Mouse (Mus musculus) MEL (cell line): ENCODE data around the gene March4.

Experiments used
- BHLHE40 ChIP-seq: IDR thresholded peaks from 2 replicates; pipeline ENCODE4 v1.6.1; 2012; ENCODE audit warnings: low read depth, mild to moderate bottlenecking, inconsistent platforms, low read length, improper control_type of control experiment, borderline replicate concordance
- CTCF ChIP-seq, 3 experiments: IDR thresholded peaks in 2 of 3; conservative IDR thresholded peaks in 1 of 3; 2 replicates each; pipeline ENCODE4 v1.5.1; 2011 to 2012; ENCODE audit warnings: low read length in 3 of 3, low read depth in 2 of 3, mild to moderate bottlenecking in 2 of 3, improper control_type of control experiment in 1 of 3, inconsistent platforms in 1 of 3, mixed read lengths in 1 of 3, moderate library complexity in 1 of 3; ENCODE audit not compliant: control insufficient read depth in 1 of 3, insufficient read depth in 1 of 3, poor library complexity in 1 of 3, severe bottlenecking in 1 of 3
- E2F4 ChIP-seq: IDR thresholded peaks from 2 replicates; pipeline ENCODE4 v1.6.1; 2011; ENCODE audit warnings: low read depth, low read length, improper control_type of control experiment, borderline replicate concordance
- TCF12 ChIP-seq: IDR thresholded peaks from 2 replicates; pipeline ENCODE4 v1.6.1; 2014; ENCODE audit warnings: low read depth, mild to moderate bottlenecking, inconsistent platforms, low read length, improper control_type of control experiment, moderate library complexity
- USF1 ChIP-seq: IDR thresholded peaks from 2 replicates; pipeline ENCODE4 v1.6.1; 2014; ENCODE audit warnings: low read depth, mild to moderate bottlenecking, inconsistent platforms, low read length, improper control_type of control experiment, moderate library complexity
- ZC3H11A ChIP-seq: IDR thresholded peaks from 2 replicates; pipeline ENCODE4 v1.6.1; 2012; ENCODE audit warnings: low read depth, mild to moderate bottlenecking, inconsistent platforms, low read length, improper control_type of control experiment

DNA sequence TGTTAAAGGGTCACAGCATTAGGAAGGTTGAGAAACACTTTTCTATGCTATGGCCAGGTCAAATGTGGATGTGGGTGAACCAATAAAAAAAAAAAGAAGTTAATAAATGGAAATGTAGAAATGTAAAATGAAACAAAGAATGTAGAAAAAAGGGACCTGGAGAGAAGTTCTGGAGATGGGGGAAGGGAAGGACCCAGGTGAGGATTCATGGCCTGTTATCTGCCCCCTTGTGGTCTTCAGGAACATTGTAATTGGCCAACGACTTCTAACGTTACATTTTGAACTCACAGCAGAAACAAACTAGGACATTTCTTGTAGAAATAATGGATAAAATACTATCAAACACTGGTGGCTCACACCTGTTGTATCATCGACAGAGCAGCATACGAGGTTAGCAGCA lies 38.4 kb upstream of the March4 start:
- TF ChIP-seq E2F4 (no peak), ZC3H11A (no peak), TCF12 (no peak), BHLHE40 (no peak), USF1 (no peak), CTCF (IDR thresholded peaks at IDR 0.05 in 2 of 3, conservative IDR thresholded peaks at IDR 0.05 in 1 of 3; ENCODE audit: control insufficient read depth in 1 of 3, insufficient read depth in 1 of 3, low read depth in 2 of 3, low read length in 3 of 3, poor library complexity in 1 of 3, severe bottlenecking in 1 of 3) (peak; percentile 30 to 58 (median 47); a peak in 5 of 6 replicates)
